Mouse (Mus musculus): Measurements from ENCODE around the gene Ror2. TPM values are rescaled to one million over a fixed set of nuclear protein-coding genes. Genes with fewer than 3 reads are reported as not detected.
"Not testable (repeated sequence)": the region's sequence is repeated elsewhere in the genome, so short reads cannot be mapped to it uniquely, and the experiment has no call there.

Ror2 gene
- polyA plus RNA-seq (2014; fragmentation: Nextera tagmentation; extraction: Ambion mirVana), result 16.4 and 17.1 TPM in 2 replicates

GRCm38 (mm10) chr13:53285756-53286361, at the start of gene Ror2:
Gene Ror2, minus strand, starts transcription at chr13:53286124.
- Histone ChIP-seq H3K9me3 (ENCODE audit: control insufficient read depth, low read length) (0 out of 2 replicates have a peak, but pooled peaks cover 3% of the 10 kb centered on the region), H3K9ac (ENCODE audit: low read depth, low read length) (peak within 1 kb of the TSS; percentile 90), H3K36me3 (ENCODE audit: control insufficient read depth, insufficient read depth, low read length) (no peaks in the 10 kb centered on the region), H3K27me3 (replicated peaks; ENCODE audit: control insufficient read depth, insufficient read depth, low read length) (no peaks in the 10 kb centered on the region), H3K4me1 (ENCODE audit: control insufficient read depth, insufficient read depth, low read length) (peaks cover 26% of the 10 kb centered on the region), H3K4me3 (ENCODE audit: low read depth, low read length) (peak within 1 kb of the TSS; percentile 72), H3K27ac (replicated peaks; ENCODE audit: low read depth, low read length) (peak within 1 kb of the TSS; percentile 83), H3K4me2 (ENCODE audit: low read depth, low read length) (peak within 1 kb of the TSS; percentile 68)
- DNase-seq (ENCODE audit: low spot score) (peak; percentile 88), ATAC-seq (ENCODE audit: low read depth) (peak; percentile 89)
- WGBS, result 0% methylated on average over 40 of the region's 68 CpGs

DNA sequence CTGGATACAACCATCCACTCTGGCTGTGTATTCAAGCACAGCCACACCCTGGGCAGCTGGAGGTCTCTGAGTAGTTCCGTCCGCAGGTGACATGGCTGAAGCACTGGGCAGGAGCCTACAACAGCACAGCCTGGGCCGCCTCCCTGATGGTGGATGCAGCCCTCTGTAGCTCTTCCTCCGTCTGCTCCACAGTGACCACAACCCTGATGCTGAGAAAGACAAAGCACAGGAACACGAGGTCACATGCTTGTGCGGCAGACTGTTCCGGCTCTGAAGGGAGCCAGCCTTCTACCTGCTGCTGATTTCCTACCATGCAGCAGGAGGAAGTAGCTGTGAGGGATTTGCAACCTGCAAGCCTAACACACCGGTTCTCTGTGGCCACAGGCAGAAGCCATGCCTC, 47.8 kb upstream of the Ror2 start:
- no peak overlapping the region for H3K4me3 ChIP-seq (ENCODE audit: low read depth, low read length)
- no peaks in the 10 kb centered on the region for H3K4me1 ChIP-seq (ENCODE audit: control insufficient read depth, insufficient read depth, low read length)
- no peak for ATAC-seq (ENCODE audit: low read depth)
- no peaks in the 10 kb centered on the region for H3K27me3 ChIP-seq (replicated peaks; ENCODE audit: control insufficient read depth, insufficient read depth, low read length)
- H3K9me3 ChIP-seq (ENCODE audit: control insufficient read depth, low read length), result no peaks in the 10 kb centered on the region
- H3K36me3 ChIP-seq (ENCODE audit: control insufficient read depth, insufficient read depth, low read length), result peaks cover 63% of the 10 kb centered on the region
- H3K9ac ChIP-seq (ENCODE audit: low read depth, low read length), result no peak overlapping the region
- H3K27ac ChIP-seq (replicated peaks; ENCODE audit: low read depth, low read length), result no peak overlapping the region
- no peak for DNase-seq (ENCODE audit: low spot score)
- H3K4me2 ChIP-seq (ENCODE audit: low read depth, low read length), result no peak overlapping the region
- 91% methylated on average over 8 of the region's 8 CpGs for WGBS

DNA sequence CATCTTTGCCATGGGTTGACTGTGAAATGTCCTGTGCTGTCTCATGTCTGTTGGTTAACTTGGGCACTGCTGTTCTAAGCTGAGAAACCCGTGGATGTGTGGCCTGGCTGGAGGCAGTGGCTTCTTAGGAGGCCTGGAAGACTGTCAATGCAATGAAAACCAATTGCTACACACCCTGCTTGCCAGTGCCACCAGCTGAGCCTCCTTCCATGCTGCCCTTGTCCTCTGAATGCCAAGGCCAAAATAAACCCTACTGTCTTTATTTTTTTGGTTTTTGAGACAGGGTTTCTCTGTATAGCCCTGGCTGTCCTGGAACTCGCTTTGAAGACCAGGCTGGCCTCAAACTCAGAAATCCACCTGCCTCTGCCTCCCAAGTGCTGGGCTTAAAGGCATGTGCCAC, 44.3 kb upstream of the Ror2 start:
- Histone ChIP-seq H3K4me2 (ENCODE audit: low read depth, low read length) (no peak overlapping the region), H3K4me3 (ENCODE audit: low read depth, low read length) (no peak overlapping the region), H3K9ac (ENCODE audit: low read depth, low read length) (no peak overlapping the region), H3K36me3 (ENCODE audit: control insufficient read depth, insufficient read depth, low read length) (peaks cover 34% of the 10 kb centered on the region), H3K27ac (replicated peaks; ENCODE audit: low read depth, low read length) (no peak overlapping the region), H3K4me1 (ENCODE audit: control insufficient read depth, insufficient read depth, low read length) (no peaks in the 10 kb centered on the region), H3K27me3 (replicated peaks; ENCODE audit: control insufficient read depth, insufficient read depth, low read length) (no peaks in the 10 kb centered on the region), H3K9me3 (ENCODE audit: control insufficient read depth, low read length) (peaks cover 4% of the 10 kb centered on the region; the same call in 1 of the 2 replicates)
- no peak for ATAC-seq (ENCODE audit: low read depth)
- 78% methylated on average over 2 of the region's 2 CpGs for WGBS
- DNase-seq (ENCODE audit: low spot score), result no peak

DNA sequence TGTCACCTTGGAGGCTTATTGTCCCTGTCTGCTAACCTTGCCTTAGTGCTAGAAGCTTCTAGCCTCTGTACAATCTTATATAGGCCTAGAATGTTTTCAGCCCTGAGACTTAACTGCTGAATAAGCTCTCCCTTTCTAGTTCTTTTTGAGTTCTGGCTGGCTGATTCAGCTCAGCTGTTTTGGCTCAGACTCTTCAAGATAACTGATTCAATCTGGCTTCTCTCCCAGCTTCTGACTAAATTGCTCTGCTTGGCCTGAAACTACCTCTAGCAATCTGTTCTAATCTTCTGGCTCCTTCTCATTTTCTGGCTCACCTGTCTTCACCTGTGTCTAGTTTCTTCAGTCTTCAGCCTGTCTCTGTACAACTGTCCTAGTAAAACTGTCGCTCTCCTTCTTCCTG, 39.6 kb upstream of the Ror2 start:
- no peak for ATAC-seq (ENCODE audit: low read depth)
- peaks cover 7% of the 10 kb centered on the region; the same call in 1 of the 2 replicates for H3K4me1 ChIP-seq (ENCODE audit: control insufficient read depth, insufficient read depth, low read length)
- H3K4me3 ChIP-seq (ENCODE audit: low read depth, low read length), result no peak overlapping the region
- H3K9ac ChIP-seq (ENCODE audit: low read depth, low read length), result no peak overlapping the region
- peaks cover 4% of the 10 kb centered on the region; the same call in 1 of the 2 replicates for H3K9me3 ChIP-seq (ENCODE audit: control insufficient read depth, low read length)
- 79% methylated on average over 1 of the region's 1 CpGs for WGBS
- no peak overlapping the region for H3K4me2 ChIP-seq (ENCODE audit: low read depth, low read length)
- no peaks in the 10 kb centered on the region for H3K27me3 ChIP-seq (replicated peaks; ENCODE audit: control insufficient read depth, insufficient read depth, low read length)
- no peak overlapping the region for H3K27ac ChIP-seq (replicated peaks; ENCODE audit: low read depth, low read length)
- peak; percentile 50 for DNase-seq (ENCODE audit: low spot score)
- H3K36me3 ChIP-seq (ENCODE audit: control insufficient read depth, insufficient read depth, low read length), result no peaks in the 10 kb centered on the region

DNA sequence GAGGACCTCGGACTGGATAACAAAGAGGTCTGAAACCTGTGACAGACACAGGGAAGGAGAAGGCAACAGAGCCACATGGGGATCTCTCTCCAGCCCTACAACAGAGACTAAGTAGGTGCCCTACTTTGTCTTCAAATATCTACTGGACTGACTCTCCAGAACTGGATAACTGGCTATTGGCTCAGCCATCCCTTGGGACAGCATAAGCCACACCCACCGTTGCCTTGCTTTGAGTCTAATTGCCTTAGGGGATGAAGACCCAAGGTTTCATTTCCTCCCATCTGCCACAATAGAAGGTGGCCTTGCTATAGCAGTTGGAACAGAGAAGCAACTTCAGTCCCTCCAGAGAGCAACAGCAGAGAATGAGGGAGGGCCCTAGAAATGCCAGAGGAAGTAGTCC, 37.7 kb upstream of the Ror2 start:
- H3K36me3 ChIP-seq (ENCODE audit: control insufficient read depth, insufficient read depth, low read length), result no peaks in the 10 kb centered on the region
- DNase-seq (ENCODE audit: low spot score) (no peak), ATAC-seq (ENCODE audit: low read depth) (no peak)
- no peaks in the 10 kb centered on the region for H3K27me3 ChIP-seq (replicated peaks; ENCODE audit: control insufficient read depth, insufficient read depth, low read length)
- H3K9me3 ChIP-seq (ENCODE audit: control insufficient read depth, low read length), result peaks cover 4% of the 10 kb centered on the region; the same call in 1 of the 2 replicates
- no peak overlapping the region for H3K4me2 ChIP-seq (ENCODE audit: low read depth, low read length)
- H3K4me3 ChIP-seq (ENCODE audit: low read depth, low read length), result no peak overlapping the region
- 78% methylated on average over 2 of the region's 2 CpGs for WGBS
- H3K9ac ChIP-seq (ENCODE audit: low read depth, low read length), result no peak overlapping the region
- peaks cover 7% of the 10 kb centered on the region; the same call in 1 of the 2 replicates for H3K4me1 ChIP-seq (ENCODE audit: control insufficient read depth, insufficient read depth, low read length)
- no peak overlapping the region for H3K27ac ChIP-seq (replicated peaks; ENCODE audit: low read depth, low read length)

DNA sequence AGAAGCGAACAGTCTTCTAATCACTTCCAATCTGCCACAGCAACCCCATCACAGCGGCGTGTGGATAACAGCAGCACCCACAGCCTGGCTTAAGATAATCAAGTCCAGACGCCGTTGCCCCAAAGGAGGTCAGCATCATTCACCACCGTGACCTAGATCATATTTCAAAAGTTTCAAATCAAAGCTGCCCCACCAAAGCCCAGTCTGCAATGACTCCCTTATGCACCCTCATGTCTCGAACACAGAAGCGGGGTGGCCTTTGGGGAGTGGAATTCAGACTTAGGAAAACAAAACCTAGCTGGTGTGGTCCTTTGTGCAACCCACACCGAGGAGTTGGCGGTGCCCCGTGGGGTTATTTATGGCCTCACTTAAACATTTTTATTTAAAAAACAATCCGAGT, 35.0 kb upstream of the Ror2 start:
- peaks cover 7% of the 10 kb centered on the region; the same call in 1 of the 2 replicates for H3K4me1 ChIP-seq (ENCODE audit: control insufficient read depth, insufficient read depth, low read length)
- H3K4me2 ChIP-seq (ENCODE audit: low read depth, low read length), result no peak overlapping the region
- no peak overlapping the region for H3K4me3 ChIP-seq (ENCODE audit: low read depth, low read length)
- H3K27me3 ChIP-seq (replicated peaks; ENCODE audit: control insufficient read depth, insufficient read depth, low read length), result no peaks in the 10 kb centered on the region
- H3K36me3 ChIP-seq (ENCODE audit: control insufficient read depth, insufficient read depth, low read length), result no peaks in the 10 kb centered on the region
- peaks cover 4% of the 10 kb centered on the region; the same call in 1 of the 2 replicates for H3K9me3 ChIP-seq (ENCODE audit: control insufficient read depth, low read length)
- no peak for ATAC-seq (ENCODE audit: low read depth)
- DNase-seq (ENCODE audit: low spot score), result peak; percentile 41
- 25% methylated on average over 12 of the region's 12 CpGs for WGBS
- H3K9ac ChIP-seq (ENCODE audit: low read depth, low read length), result no peak overlapping the region
- H3K27ac ChIP-seq (replicated peaks; ENCODE audit: low read depth, low read length), result no peak overlapping the region

GRCm38 (mm10) chr13:53316515-53317295, 30.8 kb upstream of the Ror2 start:
- Histone ChIP-seq H3K4me1 (ENCODE audit: control insufficient read depth, insufficient read depth, low read length) (peaks cover 16% of the 10 kb centered on the region; the same call in 1 of the 2 replicates), H3K27ac (replicated peaks; ENCODE audit: low read depth, low read length) (no peak overlapping the region), H3K4me3 (ENCODE audit: low read depth, low read length) (no peak overlapping the region), H3K36me3 (ENCODE audit: control insufficient read depth, insufficient read depth, low read length) (no peaks in the 10 kb centered on the region), H3K9me3 (ENCODE audit: control insufficient read depth, low read length) (no peaks in the 10 kb centered on the region), H3K4me2 (ENCODE audit: low read depth, low read length) (no peak overlapping the region), H3K9ac (ENCODE audit: low read depth, low read length) (no peak overlapping the region), H3K27me3 (replicated peaks; ENCODE audit: control insufficient read depth, insufficient read depth, low read length) (no peaks in the 10 kb centered on the region)
- 54% methylated on average over 11 of the region's 11 CpGs for WGBS
- DNase-seq (ENCODE audit: low spot score) (peak; percentile 29), ATAC-seq (ENCODE audit: low read depth) (no peak)

GRCm38 (mm10) chr13:53315757-53316156, 29.8 kb upstream of the Ror2 start:
- H3K36me3 ChIP-seq (ENCODE audit: control insufficient read depth, insufficient read depth, low read length); H3K4me1 ChIP-seq (ENCODE audit: control insufficient read depth, insufficient read depth, low read length); DNase-seq (ENCODE audit: low spot score); H3K4me2 ChIP-seq (ENCODE audit: low read depth, low read length); H3K27me3 ChIP-seq (replicated peaks; ENCODE audit: control insufficient read depth, insufficient read depth, low read length); H3K4me3 ChIP-seq (ENCODE audit: low read depth, low read length); H3K9me3 ChIP-seq (ENCODE audit: control insufficient read depth, low read length); ATAC-seq (ENCODE audit: low read depth); H3K27ac ChIP-seq (replicated peaks; ENCODE audit: low read depth, low read length); H3K9ac ChIP-seq (ENCODE audit: low read depth, low read length): not testable (repeated sequence)
- WGBS, result 82% methylated on average over 4 of the region's 4 CpGs
